Mouse (Mus musculus): Measurements from ENCODE around the gene Sdhb.

GRCm38 (mm10) chr4:141021614-141021929 lies 60.6 kb downstream of the Sdhb start:
- no peak for TF ChIP-seq POLR2A (IDR thresholded peaks at IDR 0.05; ENCODE audit: insufficient read depth, low read length)
- TF ChIP-seq CTCF (IDR thresholded peaks at IDR 0.05; ENCODE audit: low read depth, low read length) = no peak
